Mouse (Mus musculus): Measurements from ENCODE around the gene Prim2.

DNA sequence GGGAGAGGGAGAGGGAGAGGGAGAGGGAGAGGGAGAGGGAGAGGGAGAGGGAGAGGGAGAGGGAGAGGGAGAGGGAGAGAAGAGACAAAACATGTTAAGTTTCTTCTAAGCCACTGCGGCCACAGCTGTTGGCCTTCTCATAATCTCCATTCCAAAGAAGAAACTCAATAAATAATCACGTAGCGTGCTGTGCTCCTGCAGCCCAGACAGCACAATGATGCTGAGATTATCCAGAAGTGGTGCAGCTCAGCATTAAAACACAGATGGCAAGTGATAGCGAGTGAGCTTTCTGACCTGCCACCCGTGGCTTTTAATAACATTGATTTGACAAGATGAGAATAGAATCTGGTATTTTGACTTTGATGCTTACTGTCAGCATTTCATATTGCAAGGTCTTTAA is 205.4 kb downstream of the Prim2 start:
- TF ChIP-seq CTCF (conservative IDR thresholded peaks at IDR 0.05; ENCODE audit: low read length), result no peak
- no peak for TF ChIP-seq POU5F1 (IDR thresholded peaks at IDR 0.05; ENCODE audit: borderline replicate concordance, low read length)
